8 mouse cellular contexts compared by ENCODE assay signal in the genomic region with DNA sequence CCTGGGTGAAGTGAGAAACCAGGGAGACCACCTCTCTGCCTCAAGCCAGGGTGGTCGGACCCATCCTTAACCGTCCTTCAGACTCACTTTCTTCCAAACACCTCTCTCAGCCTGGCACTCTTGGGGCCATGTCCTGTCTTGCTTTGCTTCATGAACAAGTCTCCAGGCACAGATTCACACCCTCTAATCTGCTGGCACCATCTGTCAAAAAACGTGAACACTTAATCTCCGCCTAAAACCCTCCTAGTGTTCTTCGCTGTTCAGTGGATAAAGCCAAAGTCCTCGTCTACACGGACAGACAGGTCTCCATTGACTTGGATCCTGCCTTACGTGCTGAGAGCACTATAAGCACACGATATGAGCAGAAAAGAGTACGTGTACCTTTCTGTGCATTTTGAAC. TPM values are rescaled to one million over a fixed set of nuclear protein-coding genes. Genes with fewer than 3 reads are reported as not detected.
DNase-seq lines count a peak whose midpoint lies in the region; ATAC-seq and TF ChIP-seq lines count a peak whose summit lies in the region.
"Had no signal": no experiment of that assay in that cellular context is flagged by ENCODE, and none has a peak within 500 bp of the region (broad histone marks: within the 10 kb centered on the region; RNA-seq: fewer than 3 reads in every experiment).

TSS of gene Tmem215 (plus strand) at position 301 of the 400 bp plus-strand sequence.

- 76% methylated on average over 10 of the region's 10 CpGs for WGBS in lung, embryonic 16.5 days
- WGBS in lung, adult 2 months: 82% methylated on average over 10 of the region's 10 CpGs
- 83% methylated on average over 10 of the region's 10 CpGs for WGBS in forebrain, embryonic 15.5 days
- 69% methylated on average over 10 of the region's 10 CpGs for WGBS in limb, embryonic 13.5 days
- WGBS in small intestine, adult 2 months: 79% methylated on average over 10 of the region's 10 CpGs

- no peaks in the 10 kb centered on the region for H3K4me1 ChIP-seq in lung, embryonic 16.5 days (replicated peaks; ENCODE audit: control insufficient read depth, insufficient read depth, low read length)
- no peaks in the 10 kb centered on the region for H3K4me1 ChIP-seq in lung, adult 2 months (ENCODE audit: control insufficient read depth, insufficient read depth, low read length)
- peaks cover 7% of the 10 kb centered on the region; the same call in 1 of the 2 replicates for H3K4me1 ChIP-seq in forebrain, embryonic 15.5 days
- peaks cover 10% of the 10 kb centered on the region for H3K4me1 ChIP-seq in limb, embryonic 13.5 days
- H3K4me1 ChIP-seq in small intestine, adult 2 months (ENCODE audit: control insufficient read depth, insufficient read depth, insufficient read length, low read length): no peaks in the 10 kb centered on the region

- H3K27me3 ChIP-seq in lung, embryonic 16.5 days (ENCODE audit: control insufficient read depth, insufficient read depth, low read depth, low read length): peaks cover 25% of the 10 kb centered on the region
- 0 out of 2 replicates have a peak, but pooled peaks cover 13% of the 10 kb centered on the region for H3K27me3 ChIP-seq in forebrain, embryonic 15.5 days
- peaks cover 40% of the 10 kb centered on the region for H3K27me3 ChIP-seq in limb, embryonic 13.5 days
- peaks cover 5% of the 10 kb centered on the region; the same call in 1 of the 2 replicates for H3K27me3 ChIP-seq in small intestine, adult 2 months (ENCODE audit: control insufficient read depth, insufficient read depth, low read length)

- TF ChIP-seq CTCF in lung, adult 2 months (IDR thresholded peaks at IDR 0.05; ENCODE audit: insufficient read depth, low read length): no peak
- TF ChIP-seq CTCF in small intestine, adult 2 months (IDR thresholded peaks at IDR 0.05; ENCODE audit: extremely low read depth, insufficient read length, insufficient replicate concordance, low read depth, low read length): no peak

- H3K36me3 ChIP-seq in lung, embryonic 16.5 days (ENCODE audit: control insufficient read depth, insufficient read depth, low read length): no peaks in the 10 kb centered on the region
- H3K36me3 ChIP-seq in forebrain, embryonic 15.5 days: no peaks in the 10 kb centered on the region
- H3K36me3 ChIP-seq in limb, embryonic 13.5 days: no peaks in the 10 kb centered on the region
- no peaks in the 10 kb centered on the region for H3K36me3 ChIP-seq in small intestine, adult 2 months (ENCODE audit: control insufficient read depth, insufficient read depth, low read length)

- no peak for ATAC-seq in lung, embryonic 16.5 days (ENCODE audit: low read depth)
- no peak for ATAC-seq in forebrain, embryonic 15.5 days (replicated peaks)
- no peak for ATAC-seq in limb, embryonic 13.5 days (ENCODE audit: low FRiP score, low read depth)

- DNase-seq in lung, adult 2 months: no peak
- no peak for DNase-seq in cerebellum, adult 18-20 months
- DNase-seq in Muller cell, postnatal 12 days (ENCODE audit: inconsistent ontology term): no peak
- DNase-seq: lung, postnatal 4 days had no signal

- no peak within 1 kb of the TSS for H3K27ac ChIP-seq in lung, embryonic 16.5 days (ENCODE audit: low read length)
- H3K27ac ChIP-seq in forebrain, embryonic 15.5 days (replicated peaks): no peak within 1 kb of the TSS
- no peak within 1 kb of the TSS for H3K27ac ChIP-seq in limb, embryonic 13.5 days
- H3K27ac ChIP-seq in small intestine, adult 2 months (ENCODE audit: insufficient read depth, low read depth, low read length): no peak within 1 kb of the TSS

- H3K4me3 ChIP-seq in lung, embryonic 16.5 days (ENCODE audit: low read length): peak within 1 kb of the TSS; percentile 33
- no peak within 1 kb of the TSS for H3K4me3 ChIP-seq in lung, adult 2 months (replicated peaks; ENCODE audit: extremely low read depth, low read depth, low read length)
- H3K4me3 ChIP-seq in forebrain, embryonic 15.5 days: peak within 1 kb of the TSS; percentile 46
- peak within 1 kb of the TSS; percentile 49 for H3K4me3 ChIP-seq in limb, embryonic 13.5 days
- H3K4me3 ChIP-seq in small intestine, adult 2 months (ENCODE audit: low read depth, low read length): peak within 1 kb of the TSS; percentile 27; the same call in 1 of the 2 replicates

- TF ChIP-seq POLR2A in lung, adult 2 months (IDR thresholded peaks at IDR 0.05; ENCODE audit: borderline replicate concordance, extremely low read depth, low read depth, low read length): no peak
- no peak for TF ChIP-seq POLR2A in small intestine, adult 2 months (IDR thresholded peaks at IDR 0.05; ENCODE audit: low read depth, low read length)

- peak within 1 kb of the TSS; percentile 8; the same call in 1 of the 2 replicates for H3K9ac ChIP-seq in lung, embryonic 16.5 days (ENCODE audit: low read length)
- peak within 1 kb of the TSS; percentile 49 for H3K9ac ChIP-seq in forebrain, embryonic 15.5 days (replicated peaks)
- peak within 1 kb of the TSS; percentile 66 for H3K9ac ChIP-seq in limb, embryonic 13.5 days

- no peaks in the 10 kb centered on the region for H3K9me3 ChIP-seq in lung, embryonic 16.5 days (ENCODE audit: control insufficient read depth, low read length)
- no peaks in the 10 kb centered on the region for H3K9me3 ChIP-seq in forebrain, embryonic 15.5 days
- H3K9me3 ChIP-seq in limb, embryonic 13.5 days: no peaks in the 10 kb centered on the region

- H3K4me2 ChIP-seq in lung, embryonic 16.5 days (ENCODE audit: low read depth, low read length): peak within 1 kb of the TSS; percentile 56
- H3K4me2 ChIP-seq in forebrain, embryonic 15.5 days (replicated peaks): peak within 1 kb of the TSS; percentile 90
- peak within 1 kb of the TSS; percentile 88 for H3K4me2 ChIP-seq in limb, embryonic 13.5 days (replicated peaks)

RNA-seq across cellular contexts. Expression of gene Tmem215, which starts in this region (rescaled TPM):
- 0.63 and 0.68 TPM in 2 replicates for polyA plus RNA-seq in lung, embryonic 16.5 days (2015; fragmentation: Nextera tagmentation; extraction: Ambion mirVana)
- polyA plus RNA-seq in lung, adult 2 months (2012; rRNA removed): 0.07 and 0.28 TPM in 2 replicates
- 0.56 and 0.74 TPM in 2 replicates for polyA plus RNA-seq in forebrain, embryonic 15.5 days (2015; fragmentation: Nextera tagmentation; extraction: Ambion mirVana)
- 0.45 and 0.64 TPM in 2 replicates for polyA plus RNA-seq in limb, embryonic 13.5 days (2015; fragmentation: Nextera tagmentation; extraction: Ambion mirVana)
- polyA plus RNA-seq in small intestine, adult 2 months (2012; rRNA removed): 0.23 TPM in 1 of 2 replicates, not detected in the other

Comparison
In these comparisons a context has a peak if more than half of its experiments do, and no peak if none do; other contexts are left out.
1. H3K9ac ChIP-seq: peak in every context shown above with its lines; median percentile 66 in limb, embryonic 13.5 days; 49 in forebrain, embryonic 15.5 days; 8 in lung, embryonic 16.5 days.